Mouse (Mus musculus) intestine, embryonic 16.5 days (tissue): ENCODE measurements at regions not wholly inside any gene's neighbourhood (a gene's known extent, or its start where the extent isn't known, plus 50 kb on each side); places are given as distances from the start of the nearest gene placed in this dataset.
A peak's percentile ranks its signal among the peaks of the same experiment; 100 is the strongest.

Source experiments
- ATAC-seq: fragments of 200-750 bp; cut with Nextera tagmentation; 2 replicates; pipeline ENCODE4 v1.8.0; 2017; ENCODE audit warnings: moderate TSS enrichment, moderate library complexity
- H3K27ac ChIP-seq: fragments of 300-500 bp; sonication (generic); 2 replicates; pipeline ENCODE4 v1.5.1; 2014; ENCODE audit warnings: mild to moderate bottlenecking, low read length
- H3K27me3 ChIP-seq: fragments of 300-500 bp; sonication (generic); replicated peaks from 2 replicates; pipeline ENCODE4 v1.6.1; 2014; ENCODE audit warnings: low read length, control low read depth, mixed read lengths; ENCODE audit not compliant: control insufficient read depth, insufficient read depth
- H3K36me3 ChIP-seq: fragments of 300-500 bp; sonication (generic); 2 replicates; pipeline ENCODE4 v1.6.1; 2014; ENCODE audit warnings: low read length, control low read depth; ENCODE audit not compliant: control insufficient read depth, insufficient read depth
- H3K4me1 ChIP-seq: fragments of 300-500 bp; sonication (generic); 2 replicates; pipeline ENCODE4 v1.6.1; 2014; ENCODE audit warnings: low read length, control low read depth, mixed read lengths; ENCODE audit not compliant: control insufficient read depth, insufficient read depth
- H3K4me2 ChIP-seq: fragments of 300-500 bp; sonication (generic); 2 replicates; pipeline ENCODE4 v1.6.1; 2014; ENCODE audit warnings: low read depth, low read length, control low read depth
- H3K4me3 ChIP-seq: fragments of 300-500 bp; sonication (generic); 2 replicates; pipeline ENCODE4 v1.5.1; 2014; ENCODE audit warnings: mild to moderate bottlenecking, low read length
- H3K9ac ChIP-seq: fragments of 300-500 bp; sonication (generic); 2 replicates; pipeline ENCODE4 v1.6.1; 2014; ENCODE audit warnings: low read depth, low read length
- H3K9me3 ChIP-seq: fragments of 300-500 bp; sonication (generic); 2 replicates; pipeline ENCODE4 v1.6.1; 2016; ENCODE audit warnings: low read length, control low read depth; ENCODE audit not compliant: control insufficient read depth
- WGBS: fragments of 180-500 bp; shearing (Covaris S2); extraction: QIAGEN DNeasy Blood & Tissue Kit; methylation state at CpG from one replicate; pipeline ENCODE4 v1.1.7; 2014; 5-methylcytosine and 5-hydroxymethylcytosine counted together

GRCm38 (mm10) chr11:114176671-114177212 is 109.9 kb upstream of the Sdk2 start:
- 55% methylated on average over 4 of the region's 4 CpGs for WGBS
- Histone ChIP-seq H3K27ac (no peak overlapping the region), H3K4me3 (no peak overlapping the region), H3K36me3 (no peaks in the 10 kb centered on the region), H3K9ac (no peak overlapping the region), H3K27me3 (0 out of 2 replicates have a peak, but pooled peaks cover 2% of the 10 kb centered on the region), H3K4me1 (peaks cover 20% of the 10 kb centered on the region), H3K4me2 (no peak overlapping the region), H3K9me3 (no peaks in the 10 kb centered on the region)
- peak; percentile 6; the same call in 1 of the 2 replicates for ATAC-seq

GRCm38 (mm10) chr11:114175437-114176131 is 108.7 kb upstream of the Sdk2 start:
- H3K4me2 ChIP-seq: no peak overlapping the region
- WGBS: 39% methylated on average over 23 of the region's 23 CpGs
- peaks cover 20% of the 10 kb centered on the region for H3K4me1 ChIP-seq
- H3K9me3 ChIP-seq: no peaks in the 10 kb centered on the region
- H3K9ac ChIP-seq: no peak overlapping the region
- H3K27ac ChIP-seq: no peak overlapping the region
- ATAC-seq: no peak
- H3K36me3 ChIP-seq: no peaks in the 10 kb centered on the region
- no peaks in the 10 kb centered on the region for H3K27me3 ChIP-seq
- H3K4me3 ChIP-seq: no peak overlapping the region

GRCm38 (mm10) chr11:114174871-114175270 is 108.0 kb upstream of the Sdk2 start:
- Histone ChIP-seq H3K4me2 (no peak overlapping the region), H3K27me3 (no peaks in the 10 kb centered on the region), H3K27ac (no peak overlapping the region), H3K4me1 (peaks cover 20% of the 10 kb centered on the region), H3K9ac (no peak overlapping the region), H3K9me3 (no peaks in the 10 kb centered on the region), H3K36me3 (no peaks in the 10 kb centered on the region), H3K4me3 (no peak overlapping the region)
- ATAC-seq: no peak
- WGBS: 90% methylated on average over 4 of the region's 4 CpGs

DNA sequence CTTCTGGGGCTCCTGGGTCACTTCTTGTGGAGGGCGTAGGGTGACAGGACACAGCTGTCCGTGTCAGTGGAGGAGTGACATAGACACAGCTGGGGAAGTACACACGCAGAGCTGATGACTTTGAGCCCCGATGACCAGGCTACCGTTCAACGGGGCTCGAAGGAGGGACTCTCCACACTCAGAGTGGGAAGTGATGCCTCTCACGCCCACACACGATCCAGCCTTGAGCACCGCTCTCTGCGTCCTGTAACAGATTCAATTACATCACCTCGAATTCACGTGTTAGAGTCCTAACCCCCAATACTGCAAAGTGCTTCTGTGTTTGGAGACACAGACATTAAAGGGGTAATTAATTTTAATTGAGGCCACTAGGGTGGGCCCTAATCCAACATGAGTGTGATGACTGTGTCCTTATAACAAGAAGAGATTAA is 101.4 kb upstream of the Sdk2 start:
- Histone ChIP-seq H3K36me3 (no peaks in the 10 kb centered on the region), H3K4me3 (no peak overlapping the region), H3K4me1 (peaks cover 6% of the 10 kb centered on the region; the same call in 1 of the 2 replicates), H3K9me3 (no peaks in the 10 kb centered on the region), H3K9ac (no peak overlapping the region), H3K4me2 (no peak overlapping the region), H3K27me3 (no peaks in the 10 kb centered on the region), H3K27ac (no peak overlapping the region)
- ATAC-seq: no peak
- 63% methylated on average over 13 of the region's 13 CpGs for WGBS

DNA sequence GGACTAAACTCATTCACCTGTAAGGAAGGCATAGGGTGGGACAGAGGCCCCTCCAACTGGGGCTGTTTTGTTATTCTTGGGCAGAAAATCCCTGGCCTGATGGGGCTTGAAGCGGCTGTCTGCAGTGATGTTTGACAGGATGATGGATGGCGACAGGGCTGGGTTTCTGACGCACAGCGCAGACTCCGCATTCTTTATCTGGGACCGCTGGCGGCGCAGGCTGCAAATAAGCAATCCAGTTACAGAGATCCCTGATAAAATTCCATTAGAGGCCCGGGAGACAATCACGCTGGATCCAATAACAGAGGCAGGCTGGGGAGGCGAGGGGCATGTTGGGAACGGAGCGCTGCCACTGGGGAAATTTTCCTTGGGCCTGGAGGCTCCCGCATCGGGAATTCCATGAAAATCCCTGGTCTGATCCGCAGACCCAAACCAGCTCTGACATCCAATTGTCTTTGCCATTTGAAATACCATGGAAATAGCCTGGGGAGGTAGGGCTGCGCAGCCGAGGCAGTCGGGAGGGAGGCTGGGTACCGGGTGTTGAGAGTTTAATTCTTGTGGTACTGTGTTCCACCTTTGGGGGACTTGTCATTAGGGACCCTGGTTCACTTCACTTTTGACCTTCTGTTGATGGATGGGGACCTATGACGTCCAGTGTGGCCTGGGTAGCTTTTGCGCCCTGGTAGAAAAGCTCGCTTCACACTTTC is 99.0 kb upstream of the Sdk2 start:
- Histone ChIP-seq H3K4me1 (peaks cover 6% of the 10 kb centered on the region; the same call in 1 of the 2 replicates), H3K27ac (no peak overlapping the region), H3K9me3 (no peaks in the 10 kb centered on the region), H3K27me3 (no peaks in the 10 kb centered on the region), H3K36me3 (no peaks in the 10 kb centered on the region), H3K4me2 (0 out of 2 replicates have a peak overlapping the region, but pooled peaks have one; percentile 19), H3K9ac (no peak overlapping the region), H3K4me3 (no peak overlapping the region)
- WGBS: 25% methylated on average over 23 of the region's 23 CpGs
- no peak for ATAC-seq

DNA sequence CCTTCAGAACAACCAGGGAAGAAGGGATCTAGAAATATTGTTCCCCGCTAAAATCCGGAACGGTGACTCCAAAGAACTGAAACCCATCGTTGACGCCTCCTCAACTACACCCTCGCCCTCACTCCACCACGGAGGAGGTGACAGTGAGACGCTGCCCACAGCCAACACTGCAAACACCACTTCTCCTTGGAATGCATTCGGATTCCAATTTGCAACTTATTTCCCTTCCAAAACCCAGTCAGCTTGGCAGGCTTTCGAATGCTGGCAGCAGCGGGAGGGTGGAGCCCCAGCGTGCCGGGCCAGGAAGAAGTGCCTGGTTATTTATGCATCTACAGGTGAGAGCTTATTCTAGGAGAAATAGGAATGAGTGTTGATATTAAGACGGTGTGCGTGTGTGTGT is 85.9 kb upstream of the Sdk2 start:
- Histone ChIP-seq H3K36me3 (no peaks in the 10 kb centered on the region), H3K4me3 (no peak overlapping the region), H3K9ac (no peak overlapping the region), H3K4me2 (no peak overlapping the region), H3K4me1 (no peaks in the 10 kb centered on the region), H3K9me3 (no peaks in the 10 kb centered on the region), H3K27me3 (no peaks in the 10 kb centered on the region), H3K27ac (no peak overlapping the region)
- no peak for ATAC-seq
- 74% methylated on average over 15 of the region's 15 CpGs for WGBS

- Histone ChIP-seq H3K9ac (no peak overlapping the region), H3K36me3 (no peaks in the 10 kb centered on the region), H3K4me3 (no peak overlapping the region), H3K9me3 (no peaks in the 10 kb centered on the region), H3K27me3 (no peaks in the 10 kb centered on the region), H3K4me1 (peaks cover 5% of the 10 kb centered on the region), H3K27ac (peak overlapping the region; percentile 45; the same call in 1 of the 2 replicates), H3K4me2 (no peak overlapping the region)
- no peak for ATAC-seq
- WGBS: 35% methylated on average over 5 of the region's 5 CpGs
Observed at GRCm38 (mm10) chr11:114146334-114146733, 79.5 kb upstream of the Sdk2 start.

- Histone ChIP-seq H3K4me3 (no peak overlapping the region), H3K27me3 (no peaks in the 10 kb centered on the region), H3K4me2 (no peak overlapping the region), H3K36me3 (no peaks in the 10 kb centered on the region), H3K4me1 (no peaks in the 10 kb centered on the region), H3K27ac (no peak overlapping the region), H3K9ac (no peak overlapping the region), H3K9me3 (no peaks in the 10 kb centered on the region)
- no peak for ATAC-seq
- WGBS: 53% methylated on average over 8 of the region's 8 CpGs
Observed at GRCm38 (mm10) chr11:114129270-114129669, 62.4 kb upstream of the Sdk2 start.

GRCm38 (mm10) chr11:114128841-114129240 is 62.0 kb upstream of the Sdk2 start:
- H3K36me3 ChIP-seq: no peaks in the 10 kb centered on the region
- no peak overlapping the region for H3K4me3 ChIP-seq
- no peaks in the 10 kb centered on the region for H3K4me1 ChIP-seq
- WGBS: 80% methylated on average over 8 of the region's 8 CpGs
- H3K9ac ChIP-seq: no peak overlapping the region
- no peak overlapping the region for H3K4me2 ChIP-seq
- H3K27me3 ChIP-seq: no peaks in the 10 kb centered on the region
- H3K27ac ChIP-seq: no peak overlapping the region
- ATAC-seq: no peak
- H3K9me3 ChIP-seq: no peaks in the 10 kb centered on the region
